13 mouse cellular contexts compared by ENCODE assay signal in genomic region chr4:130972421-130972829, GRCm38 (mm10). TPM values are rescaled to one million over a fixed set of nuclear protein-coding genes. Genes with fewer than 3 reads are reported as not detected.
DNase-seq lines count a peak whose midpoint lies in the region; ATAC-seq and TF ChIP-seq lines count a peak whose summit lies in the region.
"Had no signal": no experiment of that assay in that cellular context is flagged by ENCODE, and none has a peak within 500 bp of the region (broad histone marks: within the 10 kb centered on the region; RNA-seq: fewer than 3 reads in every experiment).

No protein-coding gene starts in this region.

- H3K27ac ChIP-seq in layer of hippocampus, adult 2 months: peak overlapping the region; percentile 36; the same call in 1 of the 2 replicates
- peak overlapping the region; percentile 74 for H3K27ac ChIP-seq in midbrain, embryonic 14.5 days (replicated peaks; ENCODE audit: low read depth, low read length)
- H3K27ac ChIP-seq: limb, embryonic 13.5 days; macrophage had no signal

- H3K27me3 ChIP-seq in midbrain, embryonic 14.5 days (ENCODE audit: control insufficient read depth, insufficient read depth, low read length): no peaks in the 10 kb centered on the region
- H3K27me3 ChIP-seq: limb, embryonic 13.5 days had no signal

- no peak for TF ChIP-seq CTCF in layer of hippocampus, adult 2 months (conservative IDR thresholded peaks at IDR 0.05)

- H3K4me3 ChIP-seq in layer of hippocampus, adult 2 months: no peak overlapping the region
- no peak overlapping the region for H3K4me3 ChIP-seq in midbrain, embryonic 14.5 days (replicated peaks; ENCODE audit: low read depth, low read length)
- H3K4me3 ChIP-seq: limb, embryonic 13.5 days had no signal

- H3K9me3 ChIP-seq in midbrain, embryonic 14.5 days (ENCODE audit: control insufficient read depth, low read length): no peaks in the 10 kb centered on the region

- WGBS in midbrain, embryonic 14.5 days: 62% methylated on average over 5 of the region's 5 CpGs

- no peak overlapping the region for H3K4me2 ChIP-seq in midbrain, embryonic 14.5 days (ENCODE audit: low read length)
- H3K4me2 ChIP-seq: limb, embryonic 13.5 days had no signal

- ATAC-seq in midbrain, embryonic 14.5 days (ENCODE audit: low FRiP score, low TSS enrichment): no peak; the same call in 1 of the 2 replicates
- no peak for ATAC-seq in megakaryocyte-erythroid progenitor cell, adult 5-6 weeks (replicated peaks; ENCODE audit: low FRiP score, low TSS enrichment, poor library complexity, severe bottlenecking)

- H3K9ac ChIP-seq in midbrain, embryonic 14.5 days (replicated peaks; ENCODE audit: low read length): no peak overlapping the region
- H3K9ac ChIP-seq: limb, embryonic 13.5 days had no signal

- 0 out of 2 replicates have a peak, but pooled peaks cover 3% of the 10 kb centered on the region for H3K4me1 ChIP-seq in midbrain, embryonic 14.5 days (ENCODE audit: control insufficient read depth, insufficient read depth, low read length)
- H3K4me1 ChIP-seq: limb, embryonic 13.5 days had no signal

- no peaks in the 10 kb centered on the region for H3K36me3 ChIP-seq in midbrain, embryonic 14.5 days (ENCODE audit: control insufficient read depth, insufficient read depth, low read length)
- H3K36me3 ChIP-seq: limb, embryonic 13.5 days had no signal

- no peak for DNase-seq in layer of hippocampus, adult 2 months (ENCODE audit: low spot score in 2 of 2)
- no peak for DNase-seq in layer of hippocampus, adult 8-10 months (ENCODE audit: low spot score in 2 of 2)
- peak; percentile 43 to 44 for DNase-seq in cerebellum, adult 18-20 months
- DNase-seq in heart, adult 9 months (ENCODE audit: low spot score in 2 of 2): peak; percentile 62 to 77
- peak; percentile 67 for DNase-seq in midbrain, embryonic 14.5 days
- no peak for DNase-seq in urinary bladder, adult 18-20 months (ENCODE audit: low spot score in 2 of 2)
- no peak for DNase-seq in kidney, postnatal 36 days
- DNase-seq: embryo, embryonic 11 days; gastrocnemius, postnatal 25 days; kidney, postnatal 4 days had no signal

RNA-seq across cellular contexts. Expression of gene Matn1, which starts 28.2 kb away (rescaled TPM):
- under 1 TPM; 0.41 to 0.64 TPM for total RNA-seq in layer of hippocampus, adult 2 months (2021)
- total RNA-seq in layer of hippocampus, adult 8-10 months (2022): 1 to 10 TPM in 2 of 4 experiments, under 1 TPM in 2; 0.69 to 1.2 (median 0.91) TPM
- not detected in 2 replicates for polyA plus RNA-seq in midbrain, embryonic 14.5 days (2014; fragmentation: Nextera tagmentation; extraction: Ambion mirVana)
- total RNA-seq in megakaryocyte-erythroid progenitor cell, adult 5-6 weeks (2014; fragmentation: Nextera tagmentation): not detected in 2 replicates
- total RNA-seq in megakaryocyte-erythroid progenitor cell, adult 5-6 weeks (2017): not detected in 2 replicates
- total RNA-seq: gastrocnemius, postnatal 25 days had no signal

RNA-seq across cellular contexts. Expression of gene Laptm5, which starts 59.5 kb away (rescaled TPM):
- 10 to 100 TPM; 33.9 to 34.0 TPM for total RNA-seq in layer of hippocampus, adult 2 months (2021)
- total RNA-seq in layer of hippocampus, adult 8-10 months (2022): 100 to 1,000 TPM in 2 of 4 experiments, 10 to 100 TPM in 2; 31.4 to 224 (median 109) TPM
- polyA plus RNA-seq in midbrain, embryonic 14.5 days (2014; fragmentation: Nextera tagmentation; extraction: Ambion mirVana): 14.3 and 31.7 TPM in 2 replicates
- 111 and 132 TPM in 2 replicates for total RNA-seq in megakaryocyte-erythroid progenitor cell, adult 5-6 weeks (2014; fragmentation: Nextera tagmentation)
- total RNA-seq in megakaryocyte-erythroid progenitor cell, adult 5-6 weeks (2017): 33.5 and 41.8 TPM in 2 replicates

Comparison
In these comparisons a context has a peak if more than half of its experiments do, and no peak if none do; other contexts are left out.
1. DNase-seq: peak in cerebellum, adult 18-20 months (2 of 2), heart, adult 9 months (2 of 2) and midbrain, embryonic 14.5 days (single experiment); none in layer of hippocampus, adult 2 months (0 of 2), layer of hippocampus, adult 8-10 months (0 of 2), urinary bladder, adult 18-20 months (0 of 2) and kidney, postnatal 36 days (0 of 2).